In the genomic region with DNA sequence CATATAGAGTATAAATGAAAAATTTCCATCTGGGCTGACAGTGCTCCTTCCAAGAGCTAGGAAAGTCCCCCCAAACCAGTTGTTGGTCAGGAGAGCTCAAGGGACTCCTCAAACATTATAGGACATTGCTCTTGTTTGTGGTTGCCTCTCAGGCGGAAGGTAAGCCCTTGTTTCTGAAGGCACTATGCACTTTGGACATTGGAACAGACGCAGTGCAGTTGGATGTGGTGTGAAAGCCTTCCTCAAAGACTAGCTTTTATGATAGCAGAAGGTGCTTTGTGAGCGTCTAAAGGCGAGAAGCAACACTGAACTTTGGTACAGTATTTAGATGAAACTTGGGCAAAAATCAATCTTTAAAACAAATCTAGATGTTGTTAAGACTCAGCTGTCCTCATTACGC, we compare ENCODE assay signal across 27 mouse cellular contexts. TPM values are rescaled to one million over a fixed set of nuclear protein-coding genes. Genes with fewer than 3 reads are reported as not detected.
"Had no signal": no experiment of that assay in that cellular context is flagged by ENCODE, and none has a peak within 500 bp of the region (broad histone marks: within the 10 kb centered on the region; RNA-seq: fewer than 3 reads in every experiment).

No protein-coding gene starts in this region.

- H3K4me1 ChIP-seq: heart, embryonic 13.5 days; heart, embryonic 15.5 days; hindbrain, embryonic 13.5 days; hindbrain, embryonic 15.5 days; kidney, embryonic 15.5 days; limb, embryonic 10.5 days; limb, embryonic 12.5 days had no signal

- ATAC-seq: forebrain, postnatal 0 days; hindbrain, postnatal 0 days had no signal

- H3K4me3 ChIP-seq: heart, adult 2 months; heart, embryonic 13.5 days; heart, embryonic 15.5 days; hindbrain, embryonic 13.5 days; hindbrain, embryonic 15.5 days; kidney, embryonic 15.5 days; layer of hippocampus, adult 2 months; left cerebral cortex, adult 2 months; limb, embryonic 10.5 days; limb, embryonic 12.5 days had no signal

- H3K27me3 ChIP-seq: heart, embryonic 13.5 days; heart, embryonic 15.5 days; hindbrain, embryonic 13.5 days; hindbrain, embryonic 15.5 days; kidney, embryonic 15.5 days; limb, embryonic 12.5 days had no signal

- H3K36me3 ChIP-seq: heart, embryonic 13.5 days; heart, embryonic 15.5 days; hindbrain, embryonic 13.5 days; hindbrain, embryonic 15.5 days; kidney, embryonic 15.5 days; limb, embryonic 10.5 days; limb, embryonic 12.5 days had no signal

- H3K9ac ChIP-seq: forebrain, postnatal 0 days; heart, embryonic 13.5 days; heart, embryonic 15.5 days; hindbrain, embryonic 13.5 days; hindbrain, embryonic 15.5 days; kidney, embryonic 15.5 days; limb, embryonic 12.5 days; liver, embryonic 14.5 days had no signal

- H3K27ac ChIP-seq: heart, adult 2 months; heart, embryonic 13.5 days; heart, embryonic 15.5 days; hindbrain, embryonic 13.5 days; hindbrain, embryonic 15.5 days; hindbrain, postnatal 0 days; kidney, embryonic 15.5 days; layer of hippocampus, adult 2 months; left cerebral cortex, adult 2 months; limb, embryonic 10.5 days; limb, embryonic 12.5 days; liver, embryonic 14.5 days had no signal

- DNase-seq: forebrain, postnatal 0 days; gastrocnemius, postnatal 14 days; gastrocnemius, postnatal 36 days; heart, adult 11 months; heart, adult 2 months; heart, postnatal 14 days; heart, postnatal 36 days; kidney, adult 18-20 months; kidney, postnatal 10 days; kidney, postnatal 4 days had no signal

- H3K9me3 ChIP-seq: heart, embryonic 13.5 days; heart, embryonic 15.5 days; hindbrain, embryonic 13.5 days; hindbrain, embryonic 15.5 days; kidney, embryonic 15.5 days; limb, embryonic 10.5 days; limb, embryonic 12.5 days had no signal

- H3K4me2 ChIP-seq: heart, embryonic 11.5 days; heart, embryonic 13.5 days; heart, embryonic 15.5 days; hindbrain, embryonic 13.5 days; hindbrain, embryonic 15.5 days; kidney, embryonic 15.5 days; limb, embryonic 12.5 days; liver, embryonic 11.5 days had no signal

RNA-seq across cellular contexts. Expression of a gene that starts 7.2 kb away (rescaled TPM):
- polyA plus RNA-seq: gonadal fat pad, adult 2 months; heart, embryonic 11.5 days; heart, embryonic 13.5 days; heart, embryonic 15.5 days; heart, postnatal 0 days; hindbrain, embryonic 11.5 days; hindbrain, embryonic 13.5 days; hindbrain, embryonic 15.5 days; limb, embryonic 10.5 days; limb, embryonic 12.5 days; limb, embryonic 14.5 days; liver, embryonic 11.5 days had no signal
